Mouse (Mus musculus) ES-E14 (cell line): Measurements from ENCODE around the gene Gramd1b.

Experiments
- MAFK ChIP-seq: IDR thresholded peaks from 2 replicates; pipeline ENCODE4 v1.6.1; 2014; ENCODE audit warnings: mild to moderate bottlenecking, low read depth, low read length, inconsistent platforms; ENCODE audit not compliant: insufficient read depth
- ZNF384 ChIP-seq: IDR thresholded peaks from 2 replicates; pipeline ENCODE4 v1.6.1; 2012; ENCODE audit warnings: low read depth, low read length, inconsistent platforms

DNA sequence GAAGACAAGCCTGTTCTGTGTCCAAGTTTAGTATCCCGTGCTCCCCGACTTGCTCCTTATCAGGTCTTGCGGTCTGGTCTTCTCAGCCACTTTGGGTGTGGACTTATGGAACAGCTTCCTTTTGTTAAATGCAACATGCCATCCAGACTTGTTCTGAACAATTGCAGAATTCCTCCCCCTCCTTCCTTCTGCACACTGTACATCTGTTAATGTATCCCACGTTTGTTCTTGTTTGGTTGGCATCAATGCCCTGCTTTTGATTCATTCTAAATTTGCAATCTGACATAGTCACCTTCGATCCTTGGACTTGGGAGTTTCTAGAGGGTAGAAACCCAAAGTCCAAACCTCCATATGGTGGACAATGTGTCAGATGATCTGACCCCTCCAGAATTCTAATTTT lies 255.3 kb downstream of the Gramd1b start:
- TF ChIP-seq ZNF384 (no peak), MAFK (no peak)
